In genomic region chrX:42150346-42151023, GRCm38 (mm10) we compare ENCODE assay signal across 8 mouse cellular contexts. TPM values are rescaled to one million over a fixed set of nuclear protein-coding genes. Genes with fewer than 3 reads are reported as not detected.
DNase-seq lines count a peak whose midpoint lies in the region; ATAC-seq lines count a peak whose summit lies in the region.

No protein-coding gene starts in this region.

- H3K4me3 ChIP-seq in embryonic facial prominence, embryonic 13.5 days = peak overlapping the region; percentile 56
- H3K4me3 ChIP-seq in heart, embryonic 10.5 days = peak overlapping the region; percentile 72
- peak overlapping the region; percentile 63 for H3K4me3 ChIP-seq in kidney, embryonic 15.5 days (replicated peaks)
- H3K4me3 ChIP-seq in liver, embryonic 12.5 days = peak overlapping the region; percentile 73
- peak overlapping the region; percentile 60 for H3K4me3 ChIP-seq in stomach, embryonic 15.5 days (replicated peaks)

- no peaks in the 10 kb centered on the region for H3K9me3 ChIP-seq in embryonic facial prominence, embryonic 13.5 days
- H3K9me3 ChIP-seq in heart, embryonic 10.5 days = no peaks in the 10 kb centered on the region
- H3K9me3 ChIP-seq in kidney, embryonic 15.5 days (replicated peaks) = no peaks in the 10 kb centered on the region
- H3K9me3 ChIP-seq in liver, embryonic 12.5 days (replicated peaks) = no peaks in the 10 kb centered on the region
- no peaks in the 10 kb centered on the region for H3K9me3 ChIP-seq in stomach, embryonic 15.5 days

- no peaks in the 10 kb centered on the region for H3K36me3 ChIP-seq in embryonic facial prominence, embryonic 13.5 days
- no peaks in the 10 kb centered on the region for H3K36me3 ChIP-seq in heart, embryonic 10.5 days
- no peaks in the 10 kb centered on the region for H3K36me3 ChIP-seq in kidney, embryonic 15.5 days
- H3K36me3 ChIP-seq in liver, embryonic 12.5 days = no peaks in the 10 kb centered on the region
- no peaks in the 10 kb centered on the region for H3K36me3 ChIP-seq in stomach, embryonic 15.5 days

- H3K27ac ChIP-seq in embryonic facial prominence, embryonic 13.5 days = peak overlapping the region; percentile 99
- peak overlapping the region; percentile 98 for H3K27ac ChIP-seq in heart, embryonic 10.5 days
- H3K27ac ChIP-seq in kidney, embryonic 15.5 days = peak overlapping the region; percentile 98
- H3K27ac ChIP-seq in liver, embryonic 12.5 days = peak overlapping the region; percentile 95
- peak overlapping the region; percentile 99 for H3K27ac ChIP-seq in stomach, embryonic 15.5 days

- DNase-seq in 3T3-L1 (ENCODE audit: low read depth, low spot score) = peak; percentile 88
- DNase-seq in adrenal gland, postnatal 4 days (ENCODE audit: low spot score in 2 of 2) = peak; percentile 5 to 36
- peak; percentile 90 for DNase-seq in heart, embryonic 10.5 days (ENCODE audit: low spot score)
- peak; percentile 71 to 75 for DNase-seq in natural killer cell, adult 2 months (ENCODE audit: low spot score in 2 of 2)

- peak; percentile 75 for ATAC-seq in embryonic facial prominence, embryonic 13.5 days (ENCODE audit: insufficient number of reproducible peaks, insufficient read depth, low FRiP score, low TSS enrichment, low read depth)
- peak; percentile 82 for ATAC-seq in kidney, embryonic 15.5 days (replicated peaks; ENCODE audit: low FRiP score)
- ATAC-seq in liver, embryonic 12.5 days = peak; percentile 63
- ATAC-seq in stomach, embryonic 15.5 days (ENCODE audit: insufficient read depth, low FRiP score, low read depth) = peak; percentile 69

- WGBS in embryonic facial prominence, embryonic 13.5 days = 17% methylated on average over 25 of the region's 40 CpGs
- WGBS in heart, embryonic 10.5 days = 23% methylated on average over 28 of the region's 40 CpGs
- 32% methylated on average over 26 of the region's 40 CpGs for WGBS in kidney, embryonic 15.5 days
- 2% methylated on average over 17 of the region's 40 CpGs for WGBS in liver, embryonic 12.5 days (ENCODE audit: insufficient replicate concordance)
- WGBS in stomach, embryonic 15.5 days = 24% methylated on average over 19 of the region's 40 CpGs

- H3K4me1 ChIP-seq in embryonic facial prominence, embryonic 13.5 days = peaks cover 3% of the 10 kb centered on the region; the same call in 1 of the 2 replicates
- peaks cover 6% of the 10 kb centered on the region; the same call in 1 of the 2 replicates for H3K4me1 ChIP-seq in heart, embryonic 10.5 days
- 0 out of 2 replicates have a peak, but pooled peaks cover 5% of the 10 kb centered on the region for H3K4me1 ChIP-seq in kidney, embryonic 15.5 days
- H3K4me1 ChIP-seq in liver, embryonic 12.5 days = peaks cover 13% of the 10 kb centered on the region
- H3K4me1 ChIP-seq in stomach, embryonic 15.5 days = no peaks in the 10 kb centered on the region

- no peaks in the 10 kb centered on the region for H3K27me3 ChIP-seq in embryonic facial prominence, embryonic 13.5 days
- no peaks in the 10 kb centered on the region for H3K27me3 ChIP-seq in heart, embryonic 10.5 days (ENCODE audit: insufficient read depth, poor library complexity, severe bottlenecking)
- no peaks in the 10 kb centered on the region for H3K27me3 ChIP-seq in kidney, embryonic 15.5 days
- no peaks in the 10 kb centered on the region for H3K27me3 ChIP-seq in liver, embryonic 12.5 days (replicated peaks)
- no peaks in the 10 kb centered on the region for H3K27me3 ChIP-seq in stomach, embryonic 15.5 days (replicated peaks)

- peak overlapping the region; percentile 95 for H3K9ac ChIP-seq in embryonic facial prominence, embryonic 13.5 days
- H3K9ac ChIP-seq in kidney, embryonic 15.5 days = peak overlapping the region; percentile 90
- H3K9ac ChIP-seq in liver, embryonic 12.5 days = peak overlapping the region; percentile 92
- H3K9ac ChIP-seq in stomach, embryonic 15.5 days = peak overlapping the region; percentile 65

- H3K4me2 ChIP-seq in embryonic facial prominence, embryonic 13.5 days = peak overlapping the region; percentile 55
- H3K4me2 ChIP-seq in kidney, embryonic 15.5 days = peak overlapping the region; percentile 55
- H3K4me2 ChIP-seq in liver, embryonic 12.5 days = peak overlapping the region; percentile 70
- peak overlapping the region; percentile 44 for H3K4me2 ChIP-seq in stomach, embryonic 15.5 days

RNA-seq across cellular contexts. Expression of gene Stag2, which starts 1.4 kb away (rescaled TPM):
- 10 to 100 TPM; 91.4 to 96.6 TPM for total RNA-seq in adrenal gland, postnatal 4 days (2021)
- 42.9 and 48.5 TPM in 2 replicates for polyA plus RNA-seq in embryonic facial prominence, embryonic 13.5 days (2015; fragmentation: Nextera tagmentation; extraction: Ambion mirVana)
- polyA plus RNA-seq in heart, embryonic 10.5 days (2016; fragmentation: Nextera tagmentation; extraction: Ambion mirVana) = 35.0 and 39.6 TPM in 2 replicates
- 41.9 and 47.1 TPM in 2 replicates for polyA plus RNA-seq in kidney, embryonic 15.5 days (2015; fragmentation: Nextera tagmentation; extraction: Ambion mirVana)
- 45.1 and 47.0 TPM in 2 replicates for polyA plus RNA-seq in liver, embryonic 12.5 days (2016; fragmentation: Nextera tagmentation; extraction: Ambion mirVana)
- 33.5 and 36.3 TPM in 2 replicates for polyA plus RNA-seq in stomach, embryonic 15.5 days (2015; fragmentation: Nextera tagmentation; extraction: Ambion mirVana)

Comparison
In these comparisons a context has a peak if more than half of its experiments do, and no peak if none do; other contexts are left out.
1. Peak in every context shown above with its lines: DNase-seq, ATAC-seq, H3K4me3 ChIP-seq and H3K27ac ChIP-seq.
2. DNase-seq: peak in every context shown above with its lines; median percentile 90 in heart, embryonic 10.5 days; 88 in 3T3-L1; 73 in natural killer cell, adult 2 months; 20 in adrenal gland, postnatal 4 days.